Mouse (Mus musculus) heart, embryonic 16.5 days (tissue): ENCODE results near the gene Vmn1r39. TPM values are rescaled to one million over a fixed set of nuclear protein-coding genes. Genes with fewer than 3 reads are reported as not detected.

Experiments
- polyA plus RNA-seq: library from polyadenylated mRNA; unstranded; fragments of >200 nt; fragmentation: Nextera tagmentation; extraction: Ambion mirVana; gene quantifications from 2 replicates; pipeline ENCODE4 v1.2.1, GENCODE M21; 2015

Vmn1r39 gene
- polyA plus RNA-seq, 1 experiment from 2014 or later = not detected

Other genes with a start within 250 kb of the Vmn1r39 start
- not detected in 2 replicates for gene Vmn1r33, start 192.3 kb downstream of the Vmn1r39 start, polyA plus RNA-seq
- gene Vmn1r34, start 166.7 kb downstream of the Vmn1r39 start, polyA plus RNA-seq = not detected in 2 replicates
- not detected in 2 replicates for gene Vmn1r35, start 124.7 kb downstream of the Vmn1r39 start, polyA plus RNA-seq
- not detected in 2 replicates for gene Vmn1r36, start 91.4 kb downstream of the Vmn1r39 start, polyA plus RNA-seq
- gene Vmn1r37, start 81.2 kb downstream of the Vmn1r39 start, polyA plus RNA-seq = not detected in 2 replicates
- gene Vmn1r38, start 28.0 kb downstream of the Vmn1r39 start, polyA plus RNA-seq = not detected in 2 replicates
- gene Gng12, start 85.8 kb upstream of the Vmn1r39 start, polyA plus RNA-seq = 54.5 and 56.4 TPM in 2 replicates
- gene Gadd45a, start 226.8 kb upstream of the Vmn1r39 start, polyA plus RNA-seq = 6.5 and 6.9 TPM in 2 replicates